Mouse (Mus musculus) CH12.LX (cell line): ENCODE data around the gene Mcur1. TPM values are rescaled to one million over a fixed set of nuclear protein-coding genes. Genes with fewer than 3 reads are reported as not detected.

Experiments used
- DNase-seq: peaks from one replicate; pipeline ENCODE4 v3.0.0-alpha.2; 2013; ENCODE audit errors: extremely low read depth
- H3K27ac ChIP-seq: 2 replicates; pipeline ENCODE4 v1.5.1; 2012; ENCODE audit warnings: low read depth, mild to moderate bottlenecking, control low read depth, moderate library complexity; ENCODE audit not compliant: insufficient read depth
- H3K27me3 ChIP-seq: replicated peaks from 2 replicates; pipeline ENCODE3; 2012; ENCODE audit warnings: inconsistent platforms
- H3K36me3 ChIP-seq, 2 experiments: replicated peaks in 1 of 2; 2 replicates each; pipeline versions ENCODE3 to v1.6.1; 2012; ENCODE audit warnings: inconsistent platforms in 1 of 2, low read length in 1 of 2, mild to moderate bottlenecking in 1 of 2, mixed read lengths in 1 of 2, moderate library complexity in 1 of 2; ENCODE audit not compliant: control insufficient read depth in 1 of 2, insufficient read depth in 1 of 2
- H3K4me1 ChIP-seq, 2 experiments: 2 replicates each; pipeline ENCODE4 v1.6.1; 2012; ENCODE audit warnings: inconsistent platforms in 1 of 2, moderate library complexity in 1 of 2; ENCODE audit not compliant: insufficient read depth in 2 of 2, control insufficient read depth in 1 of 2
- H3K4me2 ChIP-seq: 2 replicates; pipeline ENCODE4 v1.6.1; 2012; ENCODE audit warnings: low read depth, mild to moderate bottlenecking, control low read depth; ENCODE audit not compliant: poor library complexity, insufficient read depth, severe bottlenecking
- H3K4me3 ChIP-seq, 3 experiments: fragments of 150-350 bp in 1 of 3; sonication (generic) in 1 of 3; replicated peaks in 1 of 3; 2 replicates each; pipeline versions ENCODE3 to v1.5.1; 2011 to 2012; ENCODE audit warnings: low read depth in 2 of 3, low read length in 2 of 3, mild to moderate bottlenecking in 2 of 3, moderate library complexity in 2 of 3, control low read depth in 1 of 3, improper control_type of control experiment in 1 of 3, inconsistent platforms in 1 of 3, mixed read lengths in 1 of 3; ENCODE audit not compliant: poor library complexity in 1 of 3
- H3K79me2 ChIP-seq: replicated peaks from 2 replicates; pipeline ENCODE4 v1.6.1; 2012; ENCODE audit warnings: mild to moderate bottlenecking, moderate library complexity; ENCODE audit not compliant: control insufficient read depth, poor library complexity, insufficient read depth, severe bottlenecking; ENCODE audit errors: extremely low read depth
- H3K9ac ChIP-seq: 2 replicates; pipeline ENCODE4 v1.6.1; 2012; ENCODE audit warnings: low read depth, mild to moderate bottlenecking, control low read depth, moderate library complexity; ENCODE audit not compliant: insufficient read depth
- H3K9me3 ChIP-seq: replicated peaks from 2 replicates; pipeline ENCODE3; 2012; ENCODE audit warnings: low read length, inconsistent platforms, mixed read lengths
- BHLHE40 ChIP-seq: IDR thresholded peaks from 2 replicates; pipeline ENCODE4 v1.6.1; 2011; ENCODE audit warnings: mild to moderate bottlenecking, low read depth, low read length, improper control_type of control experiment
- E2F4 ChIP-seq: IDR thresholded peaks from 2 replicates; pipeline ENCODE4 v1.6.1; 2011; ENCODE audit warnings: low read depth, low read length, improper control_type of control experiment; ENCODE audit not compliant: insufficient replicate concordance
- ETS1 ChIP-seq: conservative IDR thresholded peaks from 2 replicates; pipeline ENCODE4 v1.6.1; 2012; ENCODE audit warnings: low read depth, mild to moderate bottlenecking, inconsistent platforms, low read length, improper control_type of control experiment, moderate library complexity
- JUN ChIP-seq: IDR thresholded peaks from 2 replicates; pipeline ENCODE4 v1.6.1; 2011; ENCODE audit warnings: low read depth, mild to moderate bottlenecking, low read length, improper control_type of control experiment, moderate library complexity; ENCODE audit not compliant: insufficient read depth
- JUND ChIP-seq: conservative IDR thresholded peaks from 2 replicates; pipeline ENCODE4 v1.6.1; 2011; ENCODE audit warnings: low read depth, low read length, improper control_type of control experiment
- MAFK ChIP-seq: IDR thresholded peaks from 2 replicates; pipeline ENCODE4 v1.6.1; 2011; ENCODE audit warnings: low read length, improper control_type of control experiment; ENCODE audit not compliant: insufficient replicate concordance
- MAZ ChIP-seq: IDR thresholded peaks from 2 replicates; pipeline ENCODE4 v1.6.1; 2012; ENCODE audit warnings: low read depth, mild to moderate bottlenecking, inconsistent platforms, low read length, improper control_type of control experiment, moderate library complexity
- NELFE ChIP-seq: IDR thresholded peaks from 2 replicates; pipeline ENCODE4 v1.6.1; 2011; ENCODE audit warnings: low read depth, low read length, improper control_type of control experiment
- POLR2A ChIP-seq: IDR thresholded peaks from 2 replicates; pipeline ENCODE4 v1.6.1; 2011; ENCODE audit warnings: low read depth, mild to moderate bottlenecking, improper control_type of control experiment, low read length
- POLR2AphosphoS2 ChIP-seq: IDR thresholded peaks from 2 replicates; pipeline ENCODE4 v1.6.1; 2011; ENCODE audit warnings: low read depth, low read length, improper control_type of control experiment
- RAD21 ChIP-seq: IDR thresholded peaks from 2 replicates; pipeline ENCODE4 v1.6.1; 2011; ENCODE audit warnings: low read depth, mild to moderate bottlenecking, low read length, improper control_type of control experiment, moderate library complexity
- RCOR1 ChIP-seq: conservative IDR thresholded peaks from 2 replicates; pipeline ENCODE4 v1.6.1; 2012; ENCODE audit warnings: low read depth, mild to moderate bottlenecking, inconsistent platforms, low read length, improper control_type of control experiment
- SIN3A ChIP-seq: IDR thresholded peaks from 2 replicates; pipeline ENCODE4 v1.6.1; 2012; ENCODE audit warnings: low read length, improper control_type of control experiment, inconsistent platforms
- SMC3 ChIP-seq: IDR thresholded peaks from 2 replicates; pipeline ENCODE4 v1.6.1; 2011; ENCODE audit warnings: low read depth, low read length, improper control_type of control experiment
- TBP ChIP-seq: conservative IDR thresholded peaks from 2 replicates; pipeline ENCODE4 v1.6.1; 2011; ENCODE audit warnings: low read depth, low read length, improper control_type of control experiment
- UBTF ChIP-seq: IDR thresholded peaks from 2 replicates; pipeline ENCODE4 v1.6.1; 2012; ENCODE audit warnings: low read depth, mild to moderate bottlenecking, inconsistent platforms, low read length, improper control_type of control experiment, moderate library complexity
- USF2 ChIP-seq: conservative IDR thresholded peaks from 2 replicates; pipeline ENCODE4 v1.6.1; 2011; ENCODE audit warnings: low read depth, low read length, improper control_type of control experiment
- dilution Hi-C: fragments of 300-500 bp; cut with MboI; formaldehyde crosslinking; loops from 2 replicates; pipeline ENCODE4 v1.14.3; 2020; ENCODE audit warnings: low sequenced_read_pairs; ENCODE audit not compliant: extremely low pct_unique_long_range_greater_than_20kb, extremely low pct_ligation_motif_present
- in situ Hi-C: fragments of 300-500 bp; cut with MboI; formaldehyde crosslinking; loops from 3 replicates; pipeline ENCODE4 v1.14.3; 2019; ENCODE audit warnings: low sequenced_read_pairs, low pct_ligation_motif_present, low pct_unique_long_range_greater_than_20kb, mixed read lengths
- polyA plus RNA-seq: library from polyadenylated mRNA; unstranded; fragments of >175 nt; gene quantifications from 2 replicates; pipeline ENCODE4 v1.2.1, GENCODE M21; 2012; ENCODE audit warnings: low read depth; ENCODE audit not compliant: insufficient read length
- total RNA-seq, 2 experiments: library from RNA; depleted of rRNA; stranded (reverse); fragments of 300-350 nt in 1 of 2; fragments of >200 nt in 1 of 2; gene quantifications; 2 replicates each; pipeline ENCODE4 v1.2.3; 2012 to 2014

Mcur1 gene
- total and polyA plus RNA-seq, 3 experiments, result 4.7 to 12.5 (median 6.3) TPM

DNA sequence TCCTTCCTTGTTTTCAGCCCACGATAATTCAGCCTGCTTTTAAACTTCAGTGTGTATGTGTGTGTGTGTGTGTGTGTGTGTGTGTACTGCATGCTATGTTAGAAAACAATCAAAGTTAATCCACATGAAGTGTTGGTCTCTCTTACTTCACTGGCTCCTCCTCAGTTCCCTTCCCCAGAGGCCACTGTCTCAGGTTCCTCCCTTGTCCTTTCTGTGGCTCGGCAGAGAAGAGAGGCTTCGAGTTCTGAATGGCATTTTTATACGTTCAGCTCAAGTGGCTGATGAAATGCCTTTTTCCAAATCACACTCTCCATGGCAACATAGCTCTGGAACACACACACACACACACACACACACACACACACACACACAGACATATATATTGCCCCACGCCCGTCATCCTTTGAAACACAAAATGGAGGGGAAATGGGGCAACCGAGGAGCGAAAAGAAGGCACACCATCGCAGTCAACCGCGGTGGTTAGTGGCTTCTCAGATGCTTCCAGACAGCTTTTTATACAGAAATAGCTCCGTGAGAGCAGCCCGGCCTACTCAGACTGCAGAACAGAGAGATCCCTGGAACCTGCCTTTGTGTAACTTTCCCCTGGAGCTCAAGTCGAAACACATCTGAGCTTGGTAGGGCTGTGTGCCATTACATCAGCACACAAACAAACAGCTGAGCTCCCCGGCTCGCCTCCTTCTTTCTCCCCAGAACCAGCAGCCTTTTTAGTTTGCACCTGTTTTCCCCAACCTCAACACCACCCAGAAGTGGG, 34.4 kb downstream of the Mcur1 start:
- dilution Hi-C loops, result no loop called here
- no peak for TF ChIP-seq E2F4
- H3K36me3 ChIP-seq, result no peaks in the 10 kb centered on the region
- H3K9ac ChIP-seq, result no peak overlapping the region
- no peak overlapping the region for H3K4me2 ChIP-seq
- no peak overlapping the region for H3K27ac ChIP-seq
- H3K27me3 ChIP-seq, result no peaks in the 10 kb centered on the region
- DNase-seq, result no peak
- no peak overlapping the region for H3K4me3 ChIP-seq
- H3K79me2 ChIP-seq, result no peaks in the 10 kb centered on the region
- no peaks in the 10 kb centered on the region for H3K4me1 ChIP-seq
- in situ Hi-C loops, result no loop called here
- peaks cover 4% of the 10 kb centered on the region for H3K9me3 ChIP-seq

DNA sequence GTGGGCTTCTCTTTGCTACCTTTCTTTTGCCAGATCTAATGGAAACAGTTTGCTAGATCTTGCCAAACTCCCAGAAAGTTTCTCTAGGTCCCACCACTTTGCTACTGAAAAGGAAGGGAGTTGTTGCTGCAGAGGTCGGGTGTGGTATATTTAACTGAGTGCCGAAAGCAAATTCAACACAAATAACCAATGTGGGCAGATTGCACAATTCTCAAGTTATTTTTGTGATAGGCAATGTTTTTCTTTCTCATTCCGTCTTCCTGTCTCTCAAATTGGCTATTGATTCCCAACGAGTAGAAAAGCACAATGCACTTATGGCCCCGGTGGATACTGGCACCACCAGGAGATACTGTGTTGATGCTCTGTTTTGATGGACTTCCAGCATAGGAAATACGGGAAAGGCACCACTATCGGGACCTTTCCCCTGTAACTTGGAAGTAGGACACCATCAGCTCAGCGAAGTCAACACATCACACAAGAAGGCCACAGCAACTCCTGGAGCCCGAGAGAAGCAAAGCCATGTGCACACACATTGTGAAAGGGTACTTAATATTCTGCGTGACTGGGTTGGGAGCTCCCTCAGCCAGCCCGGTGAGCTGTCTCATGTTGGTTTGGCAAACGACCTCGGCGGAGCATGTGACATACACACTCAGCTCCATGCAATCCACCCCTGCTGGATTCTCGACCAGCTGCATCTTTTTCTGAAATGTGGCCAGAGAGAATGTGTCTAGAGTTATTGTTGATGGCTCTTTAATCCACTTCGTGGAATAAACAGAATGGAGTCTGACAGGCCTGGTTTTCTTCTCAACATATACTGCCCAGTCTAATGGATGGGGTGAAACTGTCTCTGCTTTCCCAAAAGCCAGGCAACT, 35.3 kb downstream of the Mcur1 start:
- H3K4me2 ChIP-seq, result no peak overlapping the region
- dilution Hi-C loops, result no loop called here
- H3K4me3 ChIP-seq, result no peak overlapping the region
- H3K27me3 ChIP-seq, result no peaks in the 10 kb centered on the region
- no peak overlapping the region for H3K27ac ChIP-seq
- no peaks in the 10 kb centered on the region for H3K79me2 ChIP-seq
- TF ChIP-seq POLR2AphosphoS2 (no peak), POLR2A (no peak), MAFK (no peak), SIN3A (no peak), USF2 (no peak), MAZ (no peak), JUN (no peak), NELFE (no peak)
- no peaks in the 10 kb centered on the region for H3K36me3 ChIP-seq
- no peaks in the 10 kb centered on the region for H3K4me1 ChIP-seq
- no peak overlapping the region for H3K9ac ChIP-seq
- H3K9me3 ChIP-seq, result peaks cover 4% of the 10 kb centered on the region
- in situ Hi-C loops, result no loop called here
- DNase-seq, result no peak

DNA sequence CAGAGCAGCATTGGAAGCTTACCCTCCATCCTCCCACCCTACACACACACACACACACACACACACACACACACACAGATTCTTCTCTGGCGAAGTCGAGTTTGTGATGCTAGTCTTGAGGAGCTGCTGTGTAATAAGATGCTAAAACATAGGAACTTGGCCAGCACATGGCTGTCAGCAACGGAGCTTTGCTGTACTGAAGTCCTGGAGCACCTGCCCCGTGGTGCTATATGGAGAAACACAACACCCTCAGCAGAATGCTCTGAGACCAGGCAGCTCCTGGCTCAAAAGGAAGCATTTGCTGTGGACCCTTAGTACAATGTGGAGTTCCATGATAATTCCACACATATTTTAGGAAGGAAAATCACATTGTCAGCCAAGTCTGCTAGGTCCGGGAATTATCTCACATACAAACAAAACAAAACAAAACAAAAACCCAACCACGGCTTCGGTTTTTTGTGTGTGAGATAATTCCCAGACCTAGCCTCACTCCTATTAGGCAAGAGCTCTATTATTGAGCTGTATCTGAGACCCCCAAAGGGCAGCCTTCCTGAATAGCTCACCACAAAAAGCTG, 36.0 kb downstream of the Mcur1 start:
- Histone ChIP-seq H3K9ac (no peak overlapping the region), H3K36me3 (no peaks in the 10 kb centered on the region), H3K4me1 (no peaks in the 10 kb centered on the region), H3K9me3 (peaks cover 4% of the 10 kb centered on the region), H3K4me2 (no peak overlapping the region), H3K79me2 (no peaks in the 10 kb centered on the region), H3K4me3 (no peak overlapping the region), H3K27ac (no peak overlapping the region), H3K27me3 (no peaks in the 10 kb centered on the region)
- TF ChIP-seq ETS1 (no peak), RCOR1 (no peak), BHLHE40 (no peak), JUND (no peak), TBP (no peak), SMC3 (no peak), UBTF (no peak), RAD21 (no peak), JUN (no peak)
- DNase-seq, result no peak
- dilution Hi-C loops (no loop called here), in situ Hi-C loops (no loop called here)
